Mouse (Mus musculus): ENCODE data around the gene Rab34. TPM values are rescaled to one million over a fixed set of nuclear protein-coding genes. Genes with fewer than 3 reads are reported as not detected.

The Rab34 gene
- polyA plus RNA-seq, 1 experiment from 2014 or later = 15.2 TPM

GRCm38 (mm10) chr11:78175771-78176401 lies 12.3 kb upstream of the Rab34 start:
- ATAC-seq (ENCODE audit: insufficient read depth) = no peak; the same call in 1 of the 2 replicates
- H3K9ac ChIP-seq = peak overlapping the region; percentile 96
- H3K4me2 ChIP-seq = peak overlapping the region; percentile 96
- peak overlapping the region; percentile 100 for H3K27ac ChIP-seq (replicated peaks)
- H3K36me3 ChIP-seq (replicated peaks) = peaks cover 15% of the 10 kb centered on the region
- no peaks in the 10 kb centered on the region for H3K27me3 ChIP-seq
- peaks cover 67% of the 10 kb centered on the region for H3K4me1 ChIP-seq (replicated peaks)
- peak overlapping the region; percentile 91 for H3K4me3 ChIP-seq (replicated peaks)
- WGBS (ENCODE audit: insufficient replicate concordance) = 3% methylated on average over 9 of the region's 10 CpGs
- no peaks in the 10 kb centered on the region for H3K9me3 ChIP-seq (replicated peaks)

DNA sequence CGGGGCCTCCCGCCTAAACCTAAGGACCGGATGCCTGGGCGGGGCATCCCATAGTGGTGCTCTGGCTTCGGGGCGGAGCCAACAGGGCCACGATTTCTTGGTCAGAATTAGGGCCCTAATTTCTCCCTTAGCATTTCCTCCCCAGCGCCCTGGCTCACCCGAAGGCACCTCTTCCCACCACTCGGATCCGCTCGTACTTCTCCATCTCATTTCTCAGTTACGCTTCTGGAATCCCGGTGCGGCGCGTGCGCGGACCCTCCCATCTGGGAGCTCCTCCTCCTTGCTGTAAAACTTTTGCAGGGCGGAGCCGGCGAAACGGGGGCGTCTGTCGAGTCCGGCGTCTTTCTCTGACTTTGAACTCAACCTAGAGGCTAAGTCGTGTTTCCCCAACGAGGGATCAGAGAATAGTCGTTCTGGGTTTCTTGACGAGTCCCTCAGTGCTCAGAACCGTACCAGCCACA lies 11.8 kb upstream of the Rab34 start, which contains the start of the genes Nek8 and Tlcd1:
TSS of gene Nek8 (minus strand) at position 274 of the 461 bp plus-strand sequence.
TSS of gene Tlcd1 (plus strand) at position 310 of the 461 bp plus-strand sequence.
- Histone ChIP-seq H3K36me3 (replicated peaks) (peaks cover 21% of the 10 kb centered on the region), H3K27ac (replicated peaks) (peak within 1 kb of the TSS; percentile 100), H3K4me2 (peak within 1 kb of the TSS; percentile 96), H3K27me3 (no peaks in the 10 kb centered on the region), H3K4me3 (replicated peaks) (peak within 1 kb of the TSS; percentile 91), H3K9me3 (replicated peaks) (no peaks in the 10 kb centered on the region), H3K9ac (peak within 1 kb of the TSS; percentile 96), H3K4me1 (replicated peaks) (peaks cover 71% of the 10 kb centered on the region)
- WGBS (ENCODE audit: insufficient replicate concordance) = under 1% methylated on average over 32 of the region's 32 CpGs
- peak; percentile 41 for ATAC-seq (ENCODE audit: insufficient read depth)

DNA sequence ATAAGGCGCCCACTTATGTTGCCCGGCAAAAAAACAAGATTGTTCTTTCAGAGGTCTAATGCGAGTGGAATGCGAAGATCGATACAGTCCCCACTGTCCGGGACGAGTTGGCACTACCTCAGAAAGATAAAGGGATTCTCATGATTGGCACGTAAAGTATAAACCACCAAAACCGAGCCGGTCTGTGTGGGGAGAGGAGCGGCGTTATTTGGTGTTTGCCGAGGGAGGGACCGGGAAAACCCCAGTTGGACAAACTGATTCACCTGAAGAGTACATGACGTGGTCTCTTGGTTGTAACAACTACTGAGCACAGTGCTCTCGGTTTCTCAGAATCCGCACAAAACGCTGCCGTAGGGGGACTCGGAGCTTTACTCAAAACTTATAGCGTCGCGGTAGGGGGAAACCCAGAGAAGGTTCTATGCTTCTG lies 11.3 kb upstream of the Rab34 start:
- Histone ChIP-seq H3K9me3 (replicated peaks) (no peaks in the 10 kb centered on the region), H3K27me3 (no peaks in the 10 kb centered on the region), H3K4me1 (replicated peaks) (peaks cover 71% of the 10 kb centered on the region), H3K36me3 (replicated peaks) (peaks cover 26% of the 10 kb centered on the region), H3K4me2 (peak overlapping the region; percentile 96), H3K27ac (replicated peaks) (peak overlapping the region; percentile 100), H3K9ac (peak overlapping the region; percentile 96), H3K4me3 (replicated peaks) (peak overlapping the region; percentile 91)
- no peak for ATAC-seq (ENCODE audit: insufficient read depth)
- 0% methylated on average over 23 of the region's 23 CpGs for WGBS (ENCODE audit: insufficient replicate concordance)

DNA sequence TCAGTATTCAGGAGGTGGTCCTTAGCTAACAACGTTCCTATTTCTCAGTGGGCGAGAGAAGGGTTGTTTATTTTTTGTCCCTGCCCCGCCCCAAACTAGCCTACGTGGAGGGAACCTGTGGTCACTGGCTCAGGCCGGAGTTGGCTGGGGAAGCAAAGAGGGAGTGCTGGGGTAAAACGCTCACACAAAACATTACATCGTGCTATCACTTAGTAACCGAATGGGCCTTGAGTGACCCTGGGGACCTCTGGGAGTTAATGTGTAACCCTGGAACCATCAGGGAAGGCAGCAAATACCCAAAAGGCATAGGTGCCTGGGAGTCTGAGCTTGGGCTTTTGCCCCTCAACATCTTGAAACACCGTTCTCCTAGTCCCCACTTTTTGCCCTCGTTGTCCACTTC lies 10.8 kb upstream of the Rab34 start:
- peaks cover 71% of the 10 kb centered on the region for H3K4me1 ChIP-seq (replicated peaks)
- 0% methylated on average over 10 of the region's 10 CpGs for WGBS (ENCODE audit: insufficient replicate concordance)
- H3K27ac ChIP-seq (replicated peaks) = peak overlapping the region; percentile 100
- H3K9ac ChIP-seq = peak overlapping the region; percentile 96
- peak overlapping the region; percentile 96 for H3K4me2 ChIP-seq
- H3K9me3 ChIP-seq (replicated peaks) = no peaks in the 10 kb centered on the region
- peak; percentile 33 for ATAC-seq (ENCODE audit: insufficient read depth)
- peaks cover 31% of the 10 kb centered on the region for H3K36me3 ChIP-seq (replicated peaks)
- H3K27me3 ChIP-seq = no peaks in the 10 kb centered on the region
- peak overlapping the region; percentile 91 for H3K4me3 ChIP-seq (replicated peaks)

GRCm38 (mm10) chr11:78177903-78178858 lies 10.0 kb upstream of the Rab34 start:
- Histone ChIP-seq H3K27ac (replicated peaks) (peak overlapping the region; percentile 100), H3K9me3 (replicated peaks) (no peaks in the 10 kb centered on the region), H3K9ac (peak overlapping the region; percentile 96), H3K4me1 (replicated peaks) (peaks cover 65% of the 10 kb centered on the region), H3K4me3 (replicated peaks) (peak overlapping the region; percentile 91), H3K36me3 (replicated peaks) (peaks cover 31% of the 10 kb centered on the region), H3K4me2 (peak overlapping the region; percentile 96), H3K27me3 (no peaks in the 10 kb centered on the region)
- peak; percentile 81 for ATAC-seq (ENCODE audit: insufficient read depth)
- under 1% methylated on average over 84 of the region's 84 CpGs for WGBS (ENCODE audit: insufficient replicate concordance)

- Histone ChIP-seq H3K4me1 (replicated peaks) (peaks cover 67% of the 10 kb centered on the region), H3K9ac (peak overlapping the region; percentile 96), H3K4me3 (replicated peaks) (peak overlapping the region; percentile 91), H3K27me3 (no peaks in the 10 kb centered on the region), H3K27ac (replicated peaks) (peak overlapping the region; percentile 100), H3K4me2 (peak overlapping the region; percentile 96), H3K9me3 (replicated peaks) (no peaks in the 10 kb centered on the region), H3K36me3 (replicated peaks) (peaks cover 31% of the 10 kb centered on the region)
- WGBS (ENCODE audit: insufficient replicate concordance) = under 1% methylated on average over 29 of the region's 29 CpGs
- no peak; the same call in 1 of the 2 replicates for ATAC-seq (ENCODE audit: insufficient read depth)
Measured at GRCm38 (mm10) chr11:78178859-78179437, 9.3 kb upstream of the Rab34 start.

GRCm38 (mm10) chr11:78179438-78179999 lies 8.7 kb upstream of the Rab34 start:
- Histone ChIP-seq H3K27ac (replicated peaks) (peak overlapping the region; percentile 100), H3K36me3 (replicated peaks) (peaks cover 31% of the 10 kb centered on the region), H3K4me2 (peak overlapping the region; percentile 96), H3K4me3 (replicated peaks) (peak overlapping the region; percentile 91), H3K27me3 (no peaks in the 10 kb centered on the region), H3K9me3 (replicated peaks) (no peaks in the 10 kb centered on the region), H3K4me1 (replicated peaks) (peaks cover 67% of the 10 kb centered on the region), H3K9ac (peak overlapping the region; percentile 96)
- ATAC-seq (ENCODE audit: insufficient read depth) = no peak
- WGBS (ENCODE audit: insufficient replicate concordance) = 12% methylated on average over 8 of the region's 8 CpGs

DNA sequence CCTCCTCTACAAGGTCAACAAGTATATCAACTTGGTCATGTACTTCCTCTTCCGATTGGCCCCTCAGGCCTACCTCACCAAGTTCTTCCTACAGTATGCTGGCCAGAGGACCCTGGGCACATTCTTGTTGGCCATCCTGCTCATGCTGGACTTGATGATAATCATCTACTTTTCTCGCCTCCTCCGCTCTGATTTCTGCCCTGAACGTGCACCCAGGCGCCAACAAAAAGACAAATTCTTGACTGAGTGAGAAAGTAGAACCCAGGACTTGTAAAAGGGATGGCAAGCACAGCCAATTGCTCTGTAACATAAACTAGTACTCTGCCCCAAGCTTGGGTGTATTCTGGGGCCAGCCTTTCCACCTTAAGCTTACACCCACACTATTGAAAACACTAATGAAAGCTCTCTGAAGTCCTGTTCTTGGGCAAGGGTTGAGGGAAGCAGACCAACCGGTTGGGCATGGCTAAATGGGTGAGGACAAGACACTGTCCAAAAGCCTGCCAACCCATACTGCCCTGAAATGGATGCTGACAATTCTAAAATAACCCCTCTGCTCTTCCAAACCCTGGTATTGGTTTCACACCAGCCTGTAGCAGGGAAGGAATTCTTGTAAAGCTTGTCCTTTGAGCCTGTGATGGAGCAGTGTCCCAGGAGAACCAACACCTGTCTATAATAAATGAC lies 8.0 kb upstream of the Rab34 start:
- peak overlapping the region; percentile 96 for H3K9ac ChIP-seq
- H3K4me2 ChIP-seq = peak overlapping the region; percentile 96
- H3K4me3 ChIP-seq (replicated peaks) = peak overlapping the region; percentile 91
- ATAC-seq (ENCODE audit: insufficient read depth) = no peak
- H3K9me3 ChIP-seq (replicated peaks) = no peaks in the 10 kb centered on the region
- H3K4me1 ChIP-seq (replicated peaks) = peaks cover 62% of the 10 kb centered on the region
- 38% methylated on average over 6 of the region's 6 CpGs for WGBS (ENCODE audit: insufficient replicate concordance)
- peak overlapping the region; percentile 100 for H3K27ac ChIP-seq (replicated peaks)
- peaks cover 31% of the 10 kb centered on the region for H3K36me3 ChIP-seq (replicated peaks)
- no peaks in the 10 kb centered on the region for H3K27me3 ChIP-seq

DNA sequence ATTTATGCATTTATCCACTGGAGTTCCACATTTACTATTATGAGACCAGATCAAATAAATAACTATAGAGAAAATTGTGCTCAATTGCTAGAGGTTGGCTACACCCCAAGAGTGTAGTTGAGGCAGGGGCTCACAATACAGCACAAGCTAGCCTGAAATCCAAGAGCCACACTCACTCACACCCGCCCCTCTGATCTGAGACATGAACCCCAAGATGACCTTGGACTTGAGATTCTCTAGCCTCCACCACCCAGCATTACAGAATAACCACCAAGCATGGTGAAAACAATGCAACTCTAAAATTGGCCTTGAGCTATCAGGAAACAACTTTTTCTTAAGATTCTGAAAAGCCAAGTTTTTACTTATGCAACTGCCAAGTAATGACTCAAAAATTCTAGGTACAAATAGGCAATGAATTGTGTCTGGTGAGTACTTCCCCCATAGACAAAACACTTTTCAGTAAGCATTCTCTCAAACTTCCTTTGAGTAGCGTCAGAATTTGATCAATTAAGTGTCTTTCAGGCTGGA lies 6.3 kb upstream of the Rab34 start:
- peak overlapping the region; percentile 89 for H3K27ac ChIP-seq (replicated peaks)
- ATAC-seq (ENCODE audit: insufficient read depth) = no peak
- WGBS (ENCODE audit: insufficient replicate concordance) = 29% methylated on average over 2 of the region's 2 CpGs
- peaks cover 14% of the 10 kb centered on the region for H3K27me3 ChIP-seq
- H3K4me2 ChIP-seq = peak overlapping the region; percentile 96
- H3K9ac ChIP-seq = peak overlapping the region; percentile 84
- H3K9me3 ChIP-seq (replicated peaks) = no peaks in the 10 kb centered on the region
- peaks cover 31% of the 10 kb centered on the region for H3K36me3 ChIP-seq (replicated peaks)
- H3K4me3 ChIP-seq (replicated peaks) = peak overlapping the region; percentile 91
- H3K4me1 ChIP-seq (replicated peaks) = peaks cover 53% of the 10 kb centered on the region

DNA sequence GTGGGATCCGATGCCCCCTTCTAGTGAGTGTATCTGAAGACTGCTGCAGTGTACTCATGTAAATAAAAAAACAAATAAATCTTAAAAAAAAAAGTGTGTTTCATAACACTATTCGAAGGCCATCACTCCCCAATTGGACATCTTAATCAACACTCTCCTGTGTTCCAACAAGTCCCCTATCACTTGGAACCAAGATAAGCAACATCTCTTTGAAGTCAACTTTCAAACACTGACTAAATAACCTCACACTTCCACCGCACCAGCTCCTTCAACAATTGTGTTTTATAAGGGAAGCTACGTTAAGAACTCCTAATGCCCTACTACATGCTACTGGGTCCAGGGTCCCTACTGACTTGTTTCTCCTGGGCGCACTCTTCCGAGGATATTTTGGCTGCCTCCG lies 5.8 kb upstream of the Rab34 start:
- 2% methylated on average over 7 of the region's 7 CpGs for WGBS (ENCODE audit: insufficient replicate concordance)
- no peak for ATAC-seq (ENCODE audit: insufficient read depth)

More for the DNA sequence above, 5.8 kb upstream of the Rab34 start:
- peaks cover 31% of the 10 kb centered on the region for H3K36me3 ChIP-seq (replicated peaks)
- peaks cover 19% of the 10 kb centered on the region for H3K27me3 ChIP-seq
- peak overlapping the region; percentile 91 for H3K4me3 ChIP-seq (replicated peaks)
- H3K9me3 ChIP-seq (replicated peaks) = no peaks in the 10 kb centered on the region
- peak overlapping the region; percentile 84 for H3K9ac ChIP-seq
- peak overlapping the region; percentile 96 for H3K4me2 ChIP-seq
- H3K27ac ChIP-seq (replicated peaks) = peak overlapping the region; percentile 89
- H3K4me1 ChIP-seq (replicated peaks) = peaks cover 50% of the 10 kb centered on the region
